Mouse (Mus musculus) stomach, postnatal 0 days (tissue): Measurements from ENCODE around the gene Fbxo28.

Experiments used
- CTCF ChIP-seq: IDR thresholded peaks from 2 replicates; pipeline ENCODE4 v1.5.1; 2016; ENCODE audit warnings: antibody characterized with exemption, low read depth, mild to moderate bottlenecking, moderate library complexity
- EP300 ChIP-seq: optimal IDR thresholded peaks from 2 replicates; pipeline ENCODE3; 2016; ENCODE audit warnings: antibody characterized with exemption

DNA sequence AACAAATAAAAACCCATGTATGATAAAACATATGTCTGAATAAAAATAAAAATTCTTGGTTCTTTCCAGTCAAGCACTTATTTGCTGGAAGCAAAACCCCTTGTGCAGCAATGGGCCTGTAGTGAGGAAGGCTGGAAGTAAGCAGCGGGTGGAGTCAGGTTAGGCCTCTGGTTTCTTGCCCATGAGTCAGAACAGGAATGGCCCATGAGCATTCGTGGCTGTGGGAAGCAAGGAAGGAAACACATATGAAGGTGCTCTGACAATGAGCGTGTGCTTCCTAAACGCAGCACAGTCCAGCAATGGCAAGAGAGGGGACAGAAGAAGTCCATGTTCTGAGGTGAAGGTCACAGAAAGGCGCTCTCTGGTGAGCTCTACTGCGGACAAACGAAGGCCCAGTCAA, 16.9 kb downstream of the Fbxo28 start:
- no peak for TF ChIP-seq EP300
- TF ChIP-seq CTCF, result no peak
